Mouse (Mus musculus): Measurements from ENCODE around the gene Rnaseh1. TPM values are rescaled to one million over a fixed set of nuclear protein-coding genes. Genes with fewer than 3 reads are reported as not detected.
A peak's percentile ranks its signal among the peaks of the same experiment; 100 is the strongest.

Gene Rnaseh1
- total RNA-seq (2021): 10 to 100 TPM; 15.4 to 15.5 TPM

GRCm38 (mm10) chr12:28649141-28650110, at the start of gene Rnaseh1:
Gene Rnaseh1, plus strand, starts transcription at chr12:28649602.
- DNase-seq: peak; percentile 91
- intact Hi-C loops (cut with DNase I): no loop called here

- intact Hi-C loops (cut with DNase I): no loop called here
- peak; percentile 95 for DNase-seq
Observed at GRCm38 (mm10) chr12:28602259-28602658, 47.1 kb upstream of the Rnaseh1 start.

GRCm38 (mm10) chr12:28603494-28603893, 45.9 kb upstream of the Rnaseh1 start:
- DNase-seq: peak; percentile 83
- intact Hi-C loops (cut with DNase I): no loop called here

- peak; percentile 87 for DNase-seq
- intact Hi-C loops (cut with DNase I): no loop called here
Observed at GRCm38 (mm10) chr12:28607546-28608305, 41.7 kb upstream of the Rnaseh1 start.

- intact Hi-C loops (cut with DNase I): no loop called here
- DNase-seq: no peak
Observed at GRCm38 (mm10) chr12:28612391-28612790, 37.0 kb upstream of the Rnaseh1 start.

- intact Hi-C loops (cut with DNase I): no loop called here
- no peak for DNase-seq
Observed at GRCm38 (mm10) chr12:28614401-28614800, 35.0 kb upstream of the Rnaseh1 start.

- intact Hi-C loops (cut with DNase I): no loop called here
- DNase-seq: no peak
Observed at GRCm38 (mm10) chr12:28617297-28617696, 32.1 kb upstream of the Rnaseh1 start.

GRCm38 (mm10) chr12:28621451-28622166, 27.8 kb upstream of the Rnaseh1 start:
- intact Hi-C loops (cut with DNase I): no loop called here
- DNase-seq: no peak

- no peak for DNase-seq
- intact Hi-C loops (cut with DNase I): no loop called here
Observed at GRCm38 (mm10) chr12:28622167-28622532, 27.3 kb upstream of the Rnaseh1 start.

GRCm38 (mm10) chr12:28622641-28623040, 26.8 kb upstream of the Rnaseh1 start:
- no peak for DNase-seq
- intact Hi-C loops (cut with DNase I): no loop called here

GRCm38 (mm10) chr12:28623195-28623594, 26.2 kb upstream of the Rnaseh1 start, which contains the start of gene Colec11:
Gene Colec11, minus strand, starts transcription at chr12:28623377.
- intact Hi-C loops (cut with DNase I): no loop called here
- no peak for DNase-seq

- intact Hi-C loops (cut with DNase I): no loop called here
- DNase-seq: no peak
Observed at GRCm38 (mm10) chr12:28624251-28624650, 25.2 kb upstream of the Rnaseh1 start.

- no peak for DNase-seq
- intact Hi-C loops (cut with DNase I): no loop called here
Observed at GRCm38 (mm10) chr12:28625407-28625806, 24.0 kb upstream of the Rnaseh1 start.

- intact Hi-C loops (cut with DNase I): no loop called here
- DNase-seq: no peak
Observed at GRCm38 (mm10) chr12:28627092-28627491, 22.3 kb upstream of the Rnaseh1 start.

- intact Hi-C loops (cut with DNase I): no loop called here
- DNase-seq: no peak
Observed at GRCm38 (mm10) chr12:28628436-28628835, 21.0 kb upstream of the Rnaseh1 start.

- no peak for DNase-seq
- intact Hi-C loops (cut with DNase I): no loop called here
Observed at GRCm38 (mm10) chr12:28635058-28635534, 14.3 kb upstream of the Rnaseh1 start.

- intact Hi-C loops (cut with DNase I): no loop called here
- DNase-seq: peak; percentile 92
Observed at GRCm38 (mm10) chr12:28635535-28636476, 13.6 kb upstream of the Rnaseh1 start, which contains the start of gene Rps7. Gene Rps7, minus strand, starts transcription at chr12:28635953.

GRCm38 (mm10) chr12:28636543-28636942, 12.9 kb upstream of the Rnaseh1 start:
- intact Hi-C loops (cut with DNase I): no loop called here
- DNase-seq: no peak

GRCm38 (mm10) chr12:28638778-28639177, 10.6 kb upstream of the Rnaseh1 start:
- DNase-seq: no peak
- intact Hi-C loops (cut with DNase I): no loop called here

- DNase-seq: no peak
- intact Hi-C loops (cut with DNase I): no loop called here
Observed at GRCm38 (mm10) chr12:28662628-28663027, 13.2 kb downstream of the Rnaseh1 start.
